Mouse (Mus musculus): Measurements from ENCODE around the gene Tnfrsf21. TPM values are rescaled to one million over a fixed set of nuclear protein-coding genes. Genes with fewer than 3 reads are reported as not detected.

The Tnfrsf21 gene
- polyA plus RNA-seq, 1 experiment from 2014 or later, result 27.9 TPM

DNA sequence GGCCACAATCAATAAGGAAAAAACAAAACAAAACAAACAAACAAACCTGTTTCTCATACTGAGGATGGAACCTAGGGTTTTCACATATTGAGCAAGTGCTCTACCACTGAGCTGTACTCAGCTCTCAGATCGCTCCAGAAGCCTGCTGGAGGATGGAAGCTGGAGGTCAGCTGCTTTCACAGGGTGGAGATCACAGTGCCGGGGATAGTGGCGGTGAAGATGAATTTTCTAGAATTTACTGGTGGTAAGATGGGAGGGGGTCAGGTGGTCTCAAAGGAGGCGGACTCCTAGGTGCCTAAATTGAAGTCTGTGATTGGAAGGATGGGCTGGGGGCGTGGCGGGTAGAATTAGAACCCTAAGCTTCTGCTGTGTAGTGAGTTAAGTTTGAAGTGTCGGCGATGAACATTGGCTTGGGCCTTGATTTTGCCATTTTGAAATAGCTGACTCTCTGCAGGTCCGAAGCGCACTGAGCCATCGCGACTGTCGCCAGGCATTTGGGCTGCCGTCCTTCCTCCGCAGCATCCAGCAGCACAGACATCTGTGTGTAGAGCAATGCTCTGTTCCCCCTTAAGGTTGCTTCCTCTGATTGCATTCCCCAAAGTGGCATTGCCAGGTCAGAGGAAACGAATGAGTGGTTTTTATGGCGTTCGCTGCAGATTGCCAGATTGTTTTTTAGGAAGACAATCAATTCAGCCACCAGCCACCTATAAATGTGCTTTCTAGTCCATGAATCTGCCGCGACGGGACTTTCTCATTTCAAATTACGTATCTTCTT is 9.7 kb downstream of the Tnfrsf21 start:
- Histone ChIP-seq H3K4me3 (no peak overlapping the region), H3K9me3 (no peaks in the 10 kb centered on the region), H3K27ac (no peak overlapping the region), H3K27me3 (no peaks in the 10 kb centered on the region), H3K4me2 (replicated peaks) (no peak overlapping the region), H3K9ac (no peak overlapping the region), H3K4me1 (no peaks in the 10 kb centered on the region), H3K36me3 (no peaks in the 10 kb centered on the region)
- 95% methylated on average over 22 of the region's 22 CpGs for WGBS
- ATAC-seq (ENCODE audit: insufficient number of reproducible peaks, insufficient read depth, low FRiP score, low TSS enrichment), result no peak

DNA sequence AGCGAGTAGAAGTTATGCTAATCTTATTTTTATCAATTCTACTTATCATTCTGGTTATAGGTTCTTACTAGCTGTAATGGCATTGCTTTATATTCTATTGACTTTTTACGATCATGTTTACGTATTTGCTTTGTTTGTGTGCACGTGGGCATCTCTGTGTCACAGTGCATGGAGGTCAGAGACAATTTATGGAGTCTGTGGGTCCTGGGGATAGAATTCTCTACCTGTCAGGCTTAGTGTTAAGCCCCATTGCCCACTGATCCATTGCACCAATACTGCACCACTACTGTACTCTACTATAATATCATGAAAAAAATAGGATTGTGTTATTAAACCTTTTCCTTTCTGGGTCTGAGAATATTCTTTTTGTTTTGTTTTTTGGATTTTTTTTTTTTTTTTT is 10.4 kb downstream of the Tnfrsf21 start:
- no peak overlapping the region for H3K4me3 ChIP-seq
- no peak overlapping the region for H3K9ac ChIP-seq
- no peak for ATAC-seq (ENCODE audit: insufficient number of reproducible peaks, insufficient read depth, low FRiP score, low TSS enrichment)
- H3K36me3 ChIP-seq, result no peaks in the 10 kb centered on the region
- H3K9me3 ChIP-seq, result no peaks in the 10 kb centered on the region
- no peak overlapping the region for H3K4me2 ChIP-seq (replicated peaks)
- H3K4me1 ChIP-seq, result no peaks in the 10 kb centered on the region
- H3K27me3 ChIP-seq, result no peaks in the 10 kb centered on the region
- WGBS, result 94% methylated on average over 4 of the region's 4 CpGs
- H3K27ac ChIP-seq, result no peak overlapping the region

DNA sequence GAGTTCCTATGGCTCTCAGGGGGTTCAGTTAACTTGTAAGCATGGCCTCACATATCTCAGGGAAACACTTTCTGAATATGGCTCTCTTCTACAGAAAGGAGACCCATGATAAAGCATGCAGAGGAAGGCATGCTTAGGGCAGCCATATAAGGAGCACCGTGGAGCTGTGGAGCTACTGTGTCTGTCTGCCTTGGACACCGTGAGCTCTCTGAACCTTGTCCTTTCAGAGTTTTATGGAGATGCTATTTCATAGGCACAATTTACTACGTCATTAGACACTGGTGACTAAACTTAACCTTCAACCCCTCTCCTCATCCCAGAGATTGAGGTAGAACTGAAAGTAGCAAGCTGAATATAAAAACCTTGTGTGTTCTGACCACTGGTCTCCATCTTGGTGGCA is 13.2 kb downstream of the Tnfrsf21 start:
- Histone ChIP-seq H3K4me3 (no peak overlapping the region), H3K4me2 (replicated peaks) (no peak overlapping the region), H3K4me1 (no peaks in the 10 kb centered on the region), H3K9me3 (no peaks in the 10 kb centered on the region), H3K36me3 (no peaks in the 10 kb centered on the region), H3K27ac (no peak overlapping the region), H3K27me3 (no peaks in the 10 kb centered on the region), H3K9ac (no peak overlapping the region)
- WGBS, result 88% methylated on average over 3 of the region's 3 CpGs
- no peak for ATAC-seq (ENCODE audit: insufficient number of reproducible peaks, insufficient read depth, low FRiP score, low TSS enrichment)

DNA sequence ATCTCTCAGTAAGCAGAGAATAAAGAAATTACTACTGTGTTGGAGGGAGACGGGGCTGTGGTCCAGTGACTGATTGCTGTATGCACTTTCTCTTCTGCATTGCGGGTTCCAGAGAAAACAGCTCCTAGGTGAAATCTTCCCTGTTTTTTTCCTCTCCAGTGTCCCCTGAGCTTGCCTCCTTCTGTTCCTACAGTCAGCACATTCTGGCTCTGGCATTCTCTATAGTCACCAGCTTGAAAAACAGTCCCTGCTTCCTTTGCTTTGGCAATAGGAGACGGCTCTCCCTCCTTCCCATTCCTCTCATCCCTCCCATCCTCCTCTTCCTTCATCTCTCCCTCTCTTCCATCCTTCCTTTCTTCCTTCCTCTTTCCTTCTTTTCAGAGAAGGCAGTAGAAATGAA is 13.9 kb downstream of the Tnfrsf21 start:
- WGBS, result 83% methylated on average over 3 of the region's 3 CpGs

DNA sequence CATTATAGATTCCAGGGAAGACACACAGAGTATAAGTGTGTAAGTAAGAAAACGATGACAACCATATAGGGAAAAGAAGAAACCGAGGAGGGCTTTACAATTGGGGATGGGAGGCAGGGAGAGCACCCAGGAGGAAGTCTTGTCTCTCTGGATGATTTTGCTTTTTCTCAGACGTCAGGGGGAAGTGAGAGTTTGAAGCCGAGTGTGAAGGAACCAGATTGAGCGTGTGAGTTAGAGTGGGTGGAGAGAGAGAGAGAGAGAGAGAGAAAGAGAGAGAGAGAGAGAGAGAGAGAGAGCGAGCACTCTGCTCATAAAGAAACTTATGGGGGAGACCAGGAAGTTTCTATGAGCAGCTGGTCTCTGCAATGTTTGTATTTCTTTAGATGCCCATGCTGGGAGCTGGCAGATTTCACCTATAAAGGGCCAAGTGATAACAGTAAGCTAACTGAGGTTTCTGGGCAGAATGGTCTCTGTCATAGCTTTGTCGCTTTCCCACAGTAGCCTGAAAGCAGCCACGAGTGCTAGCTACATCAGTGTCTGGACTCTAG is 16.2 kb downstream of the Tnfrsf21 start:
- Histone ChIP-seq H3K9ac (no peak overlapping the region), H3K36me3 (peaks cover 6% of the 10 kb centered on the region; the same call in 1 of the 2 replicates), H3K4me3 (no peak overlapping the region), H3K27me3 (no peaks in the 10 kb centered on the region), H3K9me3 (no peaks in the 10 kb centered on the region), H3K4me1 (no peaks in the 10 kb centered on the region), H3K27ac (no peak overlapping the region), H3K4me2 (replicated peaks) (no peak overlapping the region)
- ATAC-seq (ENCODE audit: insufficient number of reproducible peaks, insufficient read depth, low FRiP score, low TSS enrichment), result no peak
- WGBS, result 84% methylated on average over 8 of the region's 8 CpGs

More for the DNA sequence above, 13.9 kb downstream of the Tnfrsf21 start:
- Histone ChIP-seq H3K9me3 (no peaks in the 10 kb centered on the region), H3K36me3 (no peaks in the 10 kb centered on the region), H3K4me3 (no peak overlapping the region), H3K9ac (no peak overlapping the region), H3K4me2 (replicated peaks) (no peak overlapping the region), H3K4me1 (no peaks in the 10 kb centered on the region), H3K27me3 (no peaks in the 10 kb centered on the region), H3K27ac (no peak overlapping the region)
- ATAC-seq (ENCODE audit: insufficient number of reproducible peaks, insufficient read depth, low FRiP score, low TSS enrichment), result no peak

- Histone ChIP-seq H3K9me3 (no peaks in the 10 kb centered on the region), H3K27me3 (no peaks in the 10 kb centered on the region), H3K27ac (no peak overlapping the region), H3K9ac (no peak overlapping the region), H3K36me3 (peaks cover 21% of the 10 kb centered on the region), H3K4me3 (no peak overlapping the region), H3K4me2 (replicated peaks) (no peak overlapping the region), H3K4me1 (no peaks in the 10 kb centered on the region)
- no peak for ATAC-seq (ENCODE audit: insufficient number of reproducible peaks, insufficient read depth, low FRiP score, low TSS enrichment)
- WGBS, result 89% methylated on average over 2 of the region's 2 CpGs
Measured at GRCm38 (mm10) chr17:43035386-43035785, 19.0 kb downstream of the Tnfrsf21 start.

DNA sequence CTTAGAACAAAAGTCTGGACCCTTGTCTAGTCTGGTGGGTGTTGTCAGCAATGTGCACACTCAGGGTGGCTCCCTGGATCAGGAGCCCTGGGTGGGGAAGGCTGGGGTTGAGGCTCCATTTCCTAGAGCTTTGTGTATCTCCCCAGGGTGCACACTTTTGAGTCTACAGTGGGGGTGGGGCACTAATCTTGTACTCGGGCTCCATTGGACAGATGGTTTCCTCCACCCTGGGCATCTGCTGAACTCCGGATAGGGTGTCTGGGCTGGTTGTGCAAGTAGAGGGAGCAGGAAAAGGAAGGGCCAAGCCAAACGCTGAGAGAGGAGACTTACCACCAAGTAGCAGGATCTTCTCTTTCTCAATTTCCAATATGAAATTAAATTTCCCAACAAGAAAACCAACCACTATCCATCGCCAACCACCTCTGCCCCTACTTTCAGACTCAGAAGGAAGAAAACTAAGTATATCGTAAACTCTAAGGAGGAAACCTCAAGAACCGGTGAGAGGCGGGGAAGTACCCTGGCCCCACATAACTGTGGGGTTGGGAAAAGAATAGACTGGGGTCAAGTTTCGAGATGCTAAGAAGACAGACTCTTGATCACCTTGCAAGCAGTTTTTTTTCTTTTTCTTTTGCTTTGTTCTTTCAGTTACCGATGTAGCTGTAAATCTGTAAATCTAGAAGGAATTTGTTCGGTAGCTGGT is 19.9 kb downstream of the Tnfrsf21 start:
- H3K4me1 ChIP-seq, result no peaks in the 10 kb centered on the region
- H3K4me3 ChIP-seq, result no peak overlapping the region
- peaks cover 21% of the 10 kb centered on the region for H3K36me3 ChIP-seq
- 77% methylated on average over 10 of the region's 10 CpGs for WGBS
- no peaks in the 10 kb centered on the region for H3K27me3 ChIP-seq
- no peaks in the 10 kb centered on the region for H3K9me3 ChIP-seq
- no peak overlapping the region for H3K4me2 ChIP-seq (replicated peaks)
- H3K9ac ChIP-seq, result no peak overlapping the region
- H3K27ac ChIP-seq, result no peak overlapping the region
- no peak for ATAC-seq (ENCODE audit: insufficient number of reproducible peaks, insufficient read depth, low FRiP score, low TSS enrichment)

GRCm38 (mm10) chr17:43040571-43040970 is 24.2 kb downstream of the Tnfrsf21 start:
- Histone ChIP-seq H3K27ac (no peak overlapping the region), H3K4me1 (no peaks in the 10 kb centered on the region), H3K9me3 (no peaks in the 10 kb centered on the region), H3K9ac (no peak overlapping the region), H3K4me3 (no peak overlapping the region), H3K4me2 (replicated peaks) (no peak overlapping the region), H3K27me3 (no peaks in the 10 kb centered on the region), H3K36me3 (peaks cover 21% of the 10 kb centered on the region)
- no peak for ATAC-seq (ENCODE audit: insufficient number of reproducible peaks, insufficient read depth, low FRiP score, low TSS enrichment)
- 71% methylated on average over 3 of the region's 3 CpGs for WGBS

GRCm38 (mm10) chr17:43050619-43051018 is 34.3 kb downstream of the Tnfrsf21 start:
- Histone ChIP-seq H3K36me3 (no peaks in the 10 kb centered on the region), H3K9me3 (no peaks in the 10 kb centered on the region), H3K9ac (no peak overlapping the region), H3K4me2 (replicated peaks) (no peak overlapping the region), H3K27me3 (no peaks in the 10 kb centered on the region), H3K27ac (no peak overlapping the region), H3K4me3 (no peak overlapping the region), H3K4me1 (no peaks in the 10 kb centered on the region)
- 97% methylated on average over 2 of the region's 2 CpGs for WGBS
- ATAC-seq (ENCODE audit: insufficient number of reproducible peaks, insufficient read depth, low FRiP score, low TSS enrichment), result no peak

DNA sequence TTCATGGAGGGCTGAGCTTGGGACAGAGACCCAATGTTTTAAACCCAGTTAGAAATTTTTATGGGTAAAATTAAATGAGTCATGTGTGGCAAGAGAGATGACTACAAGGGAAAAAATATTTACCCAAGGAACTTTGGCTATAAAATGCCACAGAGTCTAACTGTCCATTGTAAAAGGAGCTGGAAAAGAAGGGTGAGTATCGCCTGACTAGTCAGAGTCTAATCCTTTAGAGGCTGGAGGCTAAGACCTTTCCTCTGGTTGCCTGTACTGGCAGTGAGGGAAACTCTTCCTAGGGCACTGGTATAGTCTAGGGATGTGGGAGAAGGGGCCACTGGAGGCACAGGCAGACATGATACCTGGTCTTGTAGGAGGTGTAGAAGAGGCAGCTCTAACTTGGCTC is 36.4 kb downstream of the Tnfrsf21 start:
- H3K27me3 ChIP-seq, result no peaks in the 10 kb centered on the region
- WGBS, result 94% methylated on average over 1 of the region's 1 CpGs
- H3K4me2 ChIP-seq (replicated peaks), result no peak overlapping the region
- no peak for ATAC-seq (ENCODE audit: insufficient number of reproducible peaks, insufficient read depth, low FRiP score, low TSS enrichment)
- no peaks in the 10 kb centered on the region for H3K36me3 ChIP-seq
- H3K4me1 ChIP-seq, result no peaks in the 10 kb centered on the region
- H3K9ac ChIP-seq, result no peak overlapping the region
- H3K9me3 ChIP-seq, result no peaks in the 10 kb centered on the region
- no peak overlapping the region for H3K4me3 ChIP-seq
- H3K27ac ChIP-seq, result no peak overlapping the region

DNA sequence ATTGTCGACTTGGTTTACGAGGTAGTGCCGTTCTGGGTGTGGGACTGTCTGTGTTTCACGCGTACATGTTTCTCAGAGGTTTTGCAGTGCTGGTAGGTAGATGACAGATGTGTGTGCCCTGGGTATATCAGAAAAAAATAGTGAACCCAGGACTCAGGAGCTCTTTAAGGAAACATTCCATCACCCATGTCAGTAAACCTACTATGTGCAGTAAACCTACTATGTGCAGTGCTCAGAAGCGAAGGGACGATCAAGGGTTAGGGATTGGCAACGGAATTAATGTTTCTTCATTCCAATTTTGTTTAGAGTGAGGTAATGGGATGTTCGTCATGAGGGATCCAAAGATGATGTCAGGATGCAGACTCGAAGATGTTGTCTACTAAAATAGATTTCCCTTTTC is 37.6 kb downstream of the Tnfrsf21 start:
- Histone ChIP-seq H3K4me2 (replicated peaks) (no peak overlapping the region), H3K27me3 (no peaks in the 10 kb centered on the region), H3K9ac (no peak overlapping the region), H3K27ac (no peak overlapping the region), H3K9me3 (no peaks in the 10 kb centered on the region), H3K36me3 (no peaks in the 10 kb centered on the region), H3K4me1 (no peaks in the 10 kb centered on the region), H3K4me3 (no peak overlapping the region)
- WGBS, result 94% methylated on average over 10 of the region's 10 CpGs
- no peak for ATAC-seq (ENCODE audit: insufficient number of reproducible peaks, insufficient read depth, low FRiP score, low TSS enrichment)
